Mouse (Mus musculus) E14TG2a.4 (cell line): ENCODE measurements at regions not wholly inside any gene's neighbourhood (a gene's known extent, or its start where the extent isn't known, plus 50 kb on each side); places are given as distances from the start of the nearest gene placed in this dataset.

Experiments used
- CTCF ChIP-seq: conservative IDR thresholded peaks from 2 replicates; pipeline ENCODE4 v1.5.1; 2014; ENCODE audit warnings: low read length
- NANOG ChIP-seq: IDR thresholded peaks from 2 replicates; pipeline ENCODE4 v1.6.1; 2014; ENCODE audit warnings: borderline replicate concordance, low read length, mixed read lengths

- TF ChIP-seq CTCF (no peak), NANOG (no peak)
Observed at GRCm38 (mm10) chr7:136640160-136640559, 254.3 kb upstream of the Mgmt start.
